Mouse (Mus musculus): Measurements from ENCODE around the gene Pla2g2c. TPM values are rescaled to one million over a fixed set of nuclear protein-coding genes. Genes with fewer than 3 reads are reported as not detected.

The Pla2g2c gene
- total RNA-seq, 4 experiments from 2014 or later: 0.14 to 0.51 (median 0.26) TPM

Other genes starting within 250 kb of the Pla2g2c start
- 1 to 10 TPM; 3.0 to 6.3 (median 4.0) TPM for gene Vwa5b1, start 88.9 kb upstream of the Pla2g2c start, total RNA-seq (2022)
- 1 to 10 TPM; 1.2 to 2.4 (median 1.5) TPM for gene Ubxn10, start 12.4 kb downstream of the Pla2g2c start, total RNA-seq (2022)
- gene Pla2g2f, start 32.8 kb downstream of the Pla2g2c start, total RNA-seq (2022): not detected
- gene Pla2g2d, start 50.9 kb downstream of the Pla2g2c start, total RNA-seq (2022): 1 to 10 TPM in 1 of 4 experiments, under 1 TPM in 3; 0.32 to 1.3 (median 0.69) TPM
- gene Pla2g5, start 138.7 kb downstream of the Pla2g2c start, total RNA-seq (2022): 1 to 10 TPM; 1.8 to 4.8 (median 3.0) TPM
- not detected for gene Gm13030, start 149.2 kb downstream of the Pla2g2c start, total RNA-seq (2022)
- not detected for gene Pla2g2e, start 153.2 kb downstream of the Pla2g2c start, total RNA-seq (2022)
- gene Otud3, start 189.2 kb downstream of the Pla2g2c start, total RNA-seq (2022): 10 to 100 TPM; 11.8 to 16.6 (median 15.9) TPM
- not detected for gene Rnf186, start 242.3 kb downstream of the Pla2g2c start, total RNA-seq (2022)
- 1 to 10 TPM; 2.3 to 3.6 (median 3.5) TPM for gene Tmco4, start 248.1 kb downstream of the Pla2g2c start, total RNA-seq (2022)

Measured in left cerebral cortex, adult 8-10 months (tissue).